Mouse (Mus musculus): ENCODE measurements around the gene Brd1.

GRCm38 (mm10) chr15:88724311-88724710 is 9.7 kb downstream of the Brd1 start:
- TF ChIP-seq POLR2A (IDR thresholded peaks at IDR 0.05; ENCODE audit: insufficient read length, low read depth), result no peak
- no peak for TF ChIP-seq MAX (IDR thresholded peaks at IDR 0.05; ENCODE audit: low read depth)

Data from myocyte (in vitro differentiated cells).